Mouse (Mus musculus) adipocyte (in vitro differentiated cells): ENCODE measurements around the gene Hic2.

Source experiments
- DNase-seq: peaks from one replicate; pipeline ENCODE4 v3.0.0-alpha.2; 2016; ENCODE audit warnings: low spot score

Hic2 gene

GRCm38 (mm10) chr16:17233702-17234498 lies 528 bp downstream of the Hic2 start:
- peak; percentile 54 for DNase-seq

GRCm38 (mm10) chr16:17234499-17234895 lies 1.1 kb downstream of the Hic2 start:
- DNase-seq, result peak; percentile 43

GRCm38 (mm10) chr16:17234916-17235665 lies 1.7 kb downstream of the Hic2 start:
- DNase-seq, result peak; percentile 83

- DNase-seq, result no peak
Observed at GRCm38 (mm10) chr16:17237634-17238033, 4.3 kb downstream of the Hic2 start.

GRCm38 (mm10) chr16:17239409-17239808 lies 6.0 kb downstream of the Hic2 start:
- DNase-seq, result no peak

- no peak for DNase-seq
Observed at GRCm38 (mm10) chr16:17243731-17244130, 10.4 kb downstream of the Hic2 start.

GRCm38 (mm10) chr16:17244996-17245395 lies 11.6 kb downstream of the Hic2 start:
- no peak for DNase-seq

GRCm38 (mm10) chr16:17247727-17248126 lies 14.4 kb downstream of the Hic2 start:
- no peak for DNase-seq

GRCm38 (mm10) chr16:17249135-17249534 lies 15.8 kb downstream of the Hic2 start:
- no peak for DNase-seq

GRCm38 (mm10) chr16:17251539-17251938 lies 18.2 kb downstream of the Hic2 start:
- DNase-seq, result peak; percentile 71

GRCm38 (mm10) chr16:17252086-17252726 lies 18.8 kb downstream of the Hic2 start:
- no peak for DNase-seq

- DNase-seq, result no peak
Observed at GRCm38 (mm10) chr16:17252841-17253240, 19.5 kb downstream of the Hic2 start.

- DNase-seq, result peak; percentile 72
Observed at GRCm38 (mm10) chr16:17254005-17254597, 20.7 kb downstream of the Hic2 start.

- DNase-seq, result no peak
Observed at GRCm38 (mm10) chr16:17255270-17255669, 21.9 kb downstream of the Hic2 start.

GRCm38 (mm10) chr16:17257359-17257821 lies 24.0 kb downstream of the Hic2 start:
- DNase-seq, result peak; percentile 78

GRCm38 (mm10) chr16:17258917-17259316 lies 25.5 kb downstream of the Hic2 start:
- no peak for DNase-seq

GRCm38 (mm10) chr16:17261341-17261740 lies 28.0 kb downstream of the Hic2 start:
- DNase-seq, result no peak

GRCm38 (mm10) chr16:17266113-17266512 lies 32.7 kb downstream of the Hic2 start:
- no peak for DNase-seq

GRCm38 (mm10) chr16:17267937-17268336 lies 34.6 kb downstream of the Hic2 start:
- DNase-seq, result no peak

- DNase-seq, result no peak
Observed at GRCm38 (mm10) chr16:17269872-17270271, 36.5 kb downstream of the Hic2 start.

- DNase-seq, result peak; percentile 47
Observed at GRCm38 (mm10) chr16:17271124-17271523, 37.8 kb downstream of the Hic2 start.

- no peak for DNase-seq
Observed at GRCm38 (mm10) chr16:17271856-17272255, 38.5 kb downstream of the Hic2 start.
